Mouse (Mus musculus): ENCODE results near the gene Bnip2.
"Not testable (repeated sequence)": the region's sequence is repeated elsewhere in the genome, so short reads cannot be mapped to it uniquely, and the experiment has no call there.

Bnip2 gene

GRCm38 (mm10) chr9:70011537-70012407, 22.5 kb downstream of the Bnip2 start:
- DNase-seq (ENCODE audit: low spot score), result no peak

- peak; percentile 96 for DNase-seq (ENCODE audit: low spot score)
Measured at GRCm38 (mm10) chr9:70012408-70012901, 23.2 kb downstream of the Bnip2 start, which contains the start of gene Gtf2a2. TSS of gene Gtf2a2 (plus strand) at chr9:70012550.

- no peak for DNase-seq (ENCODE audit: low spot score)
Measured at GRCm38 (mm10) chr9:70015632-70016031, 26.4 kb downstream of the Bnip2 start.

- peak; percentile 50 for DNase-seq (ENCODE audit: low spot score)
Measured at GRCm38 (mm10) chr9:70018879-70019278, 29.6 kb downstream of the Bnip2 start.

GRCm38 (mm10) chr9:70021610-70022009, 32.3 kb downstream of the Bnip2 start:
- no peak for DNase-seq (ENCODE audit: low spot score)

GRCm38 (mm10) chr9:70022083-70022482, 32.8 kb downstream of the Bnip2 start:
- no peak for DNase-seq (ENCODE audit: low spot score)

GRCm38 (mm10) chr9:70023615-70024014, 34.3 kb downstream of the Bnip2 start:
- DNase-seq (ENCODE audit: low spot score), result not testable (repeated sequence)

- no peak for DNase-seq (ENCODE audit: low spot score)
Measured at GRCm38 (mm10) chr9:70024648-70025047, 35.4 kb downstream of the Bnip2 start.

GRCm38 (mm10) chr9:70025365-70026012, 36.2 kb downstream of the Bnip2 start:
- DNase-seq (ENCODE audit: low spot score), result no peak

GRCm38 (mm10) chr9:70032167-70032566, 42.9 kb downstream of the Bnip2 start:
- no peak for DNase-seq (ENCODE audit: low spot score)

GRCm38 (mm10) chr9:70033056-70033455, 43.8 kb downstream of the Bnip2 start:
- DNase-seq (ENCODE audit: low spot score), result no peak

GRCm38 (mm10) chr9:70034702-70035101, 45.4 kb downstream of the Bnip2 start:
- DNase-seq (ENCODE audit: low spot score), result no peak

- no peak for DNase-seq (ENCODE audit: low spot score)
Measured at GRCm38 (mm10) chr9:70036646-70037045, 47.4 kb downstream of the Bnip2 start.

- no peak for DNase-seq (ENCODE audit: low spot score)
Measured at GRCm38 (mm10) chr9:70037988-70038387, 48.7 kb downstream of the Bnip2 start, which contains the start of gene Gcnt3. TSS of gene Gcnt3 (minus strand) at chr9:70038088.

GRCm38 (mm10) chr9:70039597-70040385, 50.5 kb downstream of the Bnip2 start:
- DNase-seq (ENCODE audit: low spot score), result no peak

- DNase-seq (ENCODE audit: low spot score), result no peak
Measured at GRCm38 (mm10) chr9:70040570-70040969, 51.3 kb downstream of the Bnip2 start.

- no peak for DNase-seq (ENCODE audit: low spot score)
Measured at GRCm38 (mm10) chr9:70042137-70042536, 52.9 kb downstream of the Bnip2 start.

- no peak for DNase-seq (ENCODE audit: low spot score)
Measured at GRCm38 (mm10) chr9:70042935-70043334, 53.7 kb downstream of the Bnip2 start.

- no peak for DNase-seq (ENCODE audit: low spot score)
Measured at GRCm38 (mm10) chr9:70044865-70045264, 55.6 kb downstream of the Bnip2 start.

- no peak for DNase-seq (ENCODE audit: low spot score)
Measured at GRCm38 (mm10) chr9:70046255-70046654, 57.0 kb downstream of the Bnip2 start.

GRCm38 (mm10) chr9:70047839-70048238, 58.6 kb downstream of the Bnip2 start:
- DNase-seq (ENCODE audit: low spot score), result no peak

GRCm38 (mm10) chr9:70048280-70048679, 59.0 kb downstream of the Bnip2 start:
- DNase-seq (ENCODE audit: low spot score), result no peak

Data from embryo, embryonic 10.5 days (tissue).